Mouse (Mus musculus): Measurements from ENCODE around the gene Hectd2. TPM values are rescaled to one million over a fixed set of nuclear protein-coding genes. Genes with fewer than 3 reads are reported as not detected.

Gene Hectd2
- 10 to 100 TPM; 16.4 to 28.0 TPM for total RNA-seq (2021)

DNA sequence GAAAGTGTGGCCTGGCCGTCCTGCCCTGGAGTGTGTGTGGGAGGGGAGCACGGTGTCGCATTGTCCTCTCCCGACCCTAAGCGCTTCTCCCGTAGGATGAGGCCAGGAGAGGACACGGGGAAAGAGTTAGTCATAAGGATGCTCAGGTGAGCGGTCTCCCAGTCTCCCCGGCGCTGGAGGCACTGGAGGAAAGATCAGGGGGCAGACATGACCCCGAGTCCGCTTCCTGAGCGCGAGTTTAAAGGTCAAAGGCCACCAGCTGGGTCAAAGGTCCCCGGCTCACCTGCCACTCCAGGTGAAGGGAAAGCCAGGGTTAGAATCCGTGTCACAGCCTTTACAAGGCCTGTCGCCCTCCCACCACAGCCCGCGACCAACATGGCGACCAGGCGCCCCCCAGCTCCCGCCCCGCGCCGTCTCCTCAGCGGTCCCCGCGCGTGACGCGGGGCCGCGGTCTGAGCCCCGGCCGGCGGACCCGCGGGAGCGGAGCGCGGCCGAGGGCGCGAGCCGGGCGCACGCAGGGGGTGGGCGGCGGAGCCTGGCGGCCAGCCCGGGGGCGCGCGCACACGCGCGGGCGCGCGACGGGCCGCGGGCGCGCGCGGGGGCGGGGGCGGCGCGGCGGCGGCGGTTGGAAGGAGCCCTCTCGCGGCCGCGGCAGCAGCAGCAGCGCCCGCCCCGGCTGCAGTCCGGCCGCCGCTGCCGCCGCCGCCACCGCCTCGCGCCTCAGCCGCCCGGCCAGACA lies at the start of gene Hectd2:
Hectd2 (plus strand) TSS at position 594 of the 739 bp plus-strand sequence.
- intact Hi-C loops (cut with DNase I): loop anchor here (2.0 kb wide), 2 partner anchors 15 to 83 kb away; no protein-coding TSS in a partner anchor
- peak; percentile 68 to 69 for DNase-seq (ENCODE audit: low spot score in 2 of 2)

- no peak for DNase-seq (ENCODE audit: low spot score in 2 of 2)
- intact Hi-C loops (cut with DNase I): no loop called here
Observed at GRCm38 (mm10) chr19:36504716-36505115, 49.7 kb upstream of the Hectd2 start.

GRCm38 (mm10) chr19:36511305-36511704 lies 43.1 kb upstream of the Hectd2 start:
- intact Hi-C loops (cut with DNase I): no loop called here
- DNase-seq (ENCODE audit: low spot score in 2 of 2): no peak

DNA sequence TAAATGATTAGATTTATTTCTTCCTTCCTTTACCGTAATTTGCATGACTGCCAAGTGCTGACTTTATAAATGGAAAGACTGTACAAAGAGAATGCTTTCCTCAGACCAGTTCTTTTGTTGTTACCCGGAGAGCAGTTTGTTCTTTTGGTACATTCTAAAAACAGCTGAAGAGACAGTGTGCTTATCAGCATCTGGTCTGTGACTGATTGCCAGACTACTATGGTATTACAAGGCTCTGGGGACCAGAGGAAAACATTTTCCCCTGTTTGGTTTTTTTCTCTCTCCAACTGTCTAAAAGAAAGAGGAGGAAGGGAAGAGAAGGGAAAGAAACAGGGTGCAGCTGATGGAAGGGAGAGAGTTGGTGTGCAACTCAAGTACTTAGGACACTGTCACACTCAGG lies 36.0 kb upstream of the Hectd2 start:
- DNase-seq (ENCODE audit: low spot score in 2 of 2): no peak
- intact Hi-C loops (cut with DNase I): no loop called here

GRCm38 (mm10) chr19:36521568-36521967 lies 32.9 kb upstream of the Hectd2 start:
- intact Hi-C loops (cut with DNase I): no loop called here
- no peak for DNase-seq (ENCODE audit: low spot score in 2 of 2)

GRCm38 (mm10) chr19:36522558-36523195 lies 31.8 kb upstream of the Hectd2 start:
- DNase-seq (ENCODE audit: low spot score in 2 of 2): no peak
- intact Hi-C loops (cut with DNase I): no loop called here

- intact Hi-C loops (cut with DNase I): no loop called here
Observed at GRCm38 (mm10) chr19:36525071-36525470, 29.4 kb upstream of the Hectd2 start.

GRCm38 (mm10) chr19:36533082-36533481 lies 21.4 kb upstream of the Hectd2 start:
- intact Hi-C loops (cut with DNase I): no loop called here
- DNase-seq (ENCODE audit: low spot score in 2 of 2): no peak

More at GRCm38 (mm10) chr19:36525071-36525470, 29.4 kb upstream of the Hectd2 start:
- no peak for DNase-seq (ENCODE audit: low spot score in 2 of 2)

DNA sequence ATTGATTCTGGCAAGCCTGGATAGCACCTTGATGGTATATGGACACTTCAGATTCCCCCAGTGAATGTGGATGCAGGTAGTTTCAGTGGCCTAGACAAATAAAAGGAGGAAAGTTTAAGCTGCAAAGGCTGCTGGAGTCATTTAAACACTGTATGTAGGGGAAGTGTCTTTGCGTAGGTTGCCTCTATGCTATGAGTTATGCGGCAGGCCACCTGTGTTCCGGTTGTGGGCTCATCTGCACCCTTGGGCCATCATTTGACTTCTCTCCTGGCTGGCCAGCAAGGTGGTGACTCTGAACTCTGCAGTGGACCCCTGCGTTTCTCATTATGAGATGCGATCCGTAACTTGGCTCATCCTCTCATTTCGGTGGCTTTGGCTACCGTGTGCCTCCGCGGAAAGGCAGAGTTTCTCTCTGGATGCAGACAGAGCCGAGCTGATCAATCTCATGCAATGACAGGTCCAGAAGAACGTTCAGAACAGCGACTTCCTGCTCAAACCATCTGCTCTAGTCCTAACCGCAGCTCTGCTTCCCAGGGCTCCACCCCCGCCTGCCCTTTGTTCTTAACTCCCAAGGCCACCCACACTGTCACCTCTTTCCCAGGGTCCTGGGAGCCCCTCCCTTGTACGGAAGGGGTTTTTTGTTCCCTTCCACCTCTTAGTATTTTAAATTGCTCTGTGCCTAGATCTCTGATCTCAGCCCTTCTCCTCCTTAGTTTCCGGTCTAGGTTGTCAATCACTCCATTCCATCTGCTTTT lies 20.3 kb upstream of the Hectd2 start:
- intact Hi-C loops (cut with DNase I): no loop called here
- peak; percentile 24 to 26 for DNase-seq (ENCODE audit: low spot score in 2 of 2)

- peak; percentile 28 to 31 for DNase-seq (ENCODE audit: low spot score in 2 of 2)
- intact Hi-C loops (cut with DNase I): loop anchor here (5.0 kb wide), 2 partner anchors 62 to 203 kb away; partner anchors contain the start of gene Ppp1r3c
Observed at GRCm38 (mm10) chr19:36534766-36535140, 19.7 kb upstream of the Hectd2 start.

DNA sequence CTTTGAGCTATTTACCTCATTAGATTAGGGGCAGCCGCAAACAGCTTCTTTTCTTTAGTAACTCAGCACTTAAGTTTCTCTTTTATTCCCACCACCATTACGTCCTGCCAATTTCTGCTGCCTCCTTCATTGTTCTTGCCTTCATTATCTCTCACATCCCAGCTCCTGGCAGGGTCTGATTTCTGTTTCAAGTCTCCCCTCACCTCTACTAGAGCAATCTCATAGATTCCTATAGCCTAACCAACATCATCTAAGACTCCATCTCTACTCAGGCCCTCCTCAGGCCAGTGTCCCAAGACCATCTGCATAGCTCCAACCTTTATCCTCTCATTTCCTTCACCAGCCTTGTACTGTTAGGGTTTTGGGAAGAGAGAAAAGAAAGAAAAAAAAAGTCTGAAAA lies 19.3 kb upstream of the Hectd2 start:
- no peak for DNase-seq (ENCODE audit: low spot score in 2 of 2)
- intact Hi-C loops (cut with DNase I): loop anchor here (5.0 kb wide), 2 partner anchors 63 to 202 kb away; partner anchors contain the start of gene Ppp1r3c

DNA sequence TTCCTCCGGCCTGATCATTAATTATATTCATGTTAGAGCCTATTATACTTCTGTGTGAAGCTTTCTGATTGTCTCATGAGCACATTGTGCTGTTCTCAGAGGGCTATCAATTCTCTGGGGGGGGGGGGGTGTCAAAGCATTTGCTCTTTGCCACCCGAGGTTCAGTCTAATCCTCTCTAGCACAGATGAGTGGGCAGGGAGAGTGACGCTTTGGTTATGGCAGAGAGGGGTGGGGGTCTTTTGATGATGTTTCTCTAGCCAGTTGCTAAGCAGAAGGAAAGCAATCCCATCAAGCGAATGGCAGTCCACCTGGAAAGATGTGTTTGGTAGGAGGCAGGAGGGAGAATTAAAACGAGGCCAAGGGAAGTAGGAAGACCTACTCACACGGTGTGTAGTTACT lies 18.6 kb upstream of the Hectd2 start:
- intact Hi-C loops (cut with DNase I): loop anchor here (5.0 kb wide), 2 partner anchors 64 to 201 kb away; partner anchors contain the start of gene Ppp1r3c

DNA sequence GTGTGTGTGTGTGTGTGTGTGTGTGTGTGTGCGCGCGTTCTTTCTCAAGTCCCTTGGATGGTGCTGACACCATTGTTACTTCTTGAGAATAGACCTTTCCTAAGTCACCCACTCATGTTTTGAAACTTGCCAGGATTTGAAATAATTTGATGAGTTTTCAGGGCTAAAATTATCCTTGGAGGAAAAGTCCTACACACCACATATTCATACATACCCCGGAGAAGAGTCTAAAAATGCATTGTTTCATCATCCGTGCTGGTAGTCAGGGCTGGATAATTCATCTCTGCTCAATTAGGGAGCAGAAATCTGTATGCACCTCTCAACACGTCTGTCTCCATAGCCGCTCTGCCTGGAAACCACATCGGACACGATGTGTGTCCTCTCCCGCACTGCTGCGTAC lies 17.5 kb upstream of the Hectd2 start:
- peak; percentile 22 to 41 for DNase-seq (ENCODE audit: low spot score in 2 of 2)
- intact Hi-C loops (cut with DNase I): loop anchor here (5.0 kb wide), 2 partner anchors 65 to 200 kb away; partner anchors contain the start of gene Ppp1r3c

More for the DNA sequence above, 18.6 kb upstream of the Hectd2 start:
- no peak for DNase-seq (ENCODE audit: low spot score in 2 of 2)

- no peak for DNase-seq (ENCODE audit: low spot score in 2 of 2)
- intact Hi-C loops (cut with DNase I): loop anchor here (2.0 to 5.0 kb wide), 3 partner anchors 16 to 199 kb away; partner anchors contain the start of genes Hectd2 and Ppp1r3c
Observed at GRCm38 (mm10) chr19:36538528-36538927, 15.9 kb upstream of the Hectd2 start.

DNA sequence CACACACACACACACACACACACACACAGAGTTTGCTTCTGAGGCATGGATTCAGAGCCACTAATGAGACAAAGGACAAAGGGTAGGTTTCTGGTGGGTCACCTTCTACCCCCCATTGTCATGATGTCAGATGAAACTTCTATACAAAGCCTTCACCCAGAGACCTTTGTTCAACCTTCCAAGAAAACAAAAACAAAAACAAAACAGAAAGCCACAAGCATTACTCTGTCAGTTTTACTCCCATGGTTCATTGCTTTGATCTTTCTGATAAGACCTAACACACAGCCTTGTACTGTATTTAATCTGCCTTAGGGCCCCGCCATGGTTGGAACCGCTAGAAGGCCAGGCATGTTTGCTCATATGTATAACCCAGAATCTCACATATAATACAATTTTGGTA lies 15.1 kb upstream of the Hectd2 start:
- no peak for DNase-seq (ENCODE audit: low spot score in 2 of 2)
- intact Hi-C loops (cut with DNase I): loop anchor here (2.0 to 5.0 kb wide), 3 partner anchors 15 to 198 kb away; partner anchors contain the start of genes Hectd2 and Ppp1r3c

- DNase-seq (ENCODE audit: low spot score in 2 of 2): no peak
- intact Hi-C loops (cut with DNase I): no loop called here
Observed at GRCm38 (mm10) chr19:36540012-36540606, 14.3 kb upstream of the Hectd2 start.

DNA sequence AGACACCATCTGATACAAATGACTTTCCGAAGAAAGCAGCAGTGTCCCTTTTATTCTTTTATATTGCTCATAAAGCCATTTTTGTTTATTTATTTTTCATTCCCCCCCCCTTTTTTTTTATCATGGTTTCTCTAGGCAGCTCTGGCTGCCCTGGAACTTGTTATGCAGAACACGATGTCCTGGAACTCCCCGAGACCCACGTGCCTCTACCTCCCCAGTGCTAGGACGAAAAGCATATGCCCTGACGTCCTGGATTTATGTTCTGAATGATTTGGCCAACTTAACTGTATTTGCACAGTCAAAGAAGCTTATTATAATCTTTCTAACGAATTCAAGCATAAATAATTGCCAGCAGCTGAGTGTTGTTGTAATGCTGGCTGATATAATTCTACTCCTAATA lies 13.7 kb upstream of the Hectd2 start:
- intact Hi-C loops (cut with DNase I): no loop called here
- DNase-seq (ENCODE audit: low spot score in 2 of 2): no peak

GRCm38 (mm10) chr19:36553561-36554045 lies 836 bp upstream of the Hectd2 start:
- no peak for DNase-seq (ENCODE audit: low spot score in 2 of 2)
- intact Hi-C loops (cut with DNase I): loop anchor here (2.0 kb wide), 2 partner anchors 15 to 83 kb away; no protein-coding TSS in a partner anchor
